Mouse (Mus musculus): ENCODE results near the gene Dppa5a. TPM values are rescaled to one million over a fixed set of nuclear protein-coding genes. Genes with fewer than 3 reads are reported as not detected.

Dppa5a gene
- polyA plus RNA-seq (2015; fragmentation: Illumina TruSeq; extraction: RNeasy Lipid Tissue Mini Kit (QIAGEN cat#74804); ENCODE audit: insufficient read depth, low read depth, low replicate concordance): not detected

GRCm38 (mm10) chr9:78367959-78368358 lies at the start of gene Dppa5a:
Dppa5a (minus strand) TSS chr9:78368177.

GRCm38 (mm10) chr9:78395630-78396351 lies 27.8 kb upstream of the Dppa5a start, which contains the start of gene Ddx43:
Ddx43 (plus strand) TSS chr9:78395777.

GRCm38 (mm10) chr9:78378113-78378785 lies 10.3 kb upstream of the Dppa5a start, which contains the start of gene Ooep:
Ooep (minus strand) TSS chr9:78378725.

GRCm38 (mm10) chr9:78355611-78356010 lies 12.4 kb downstream of the Dppa5a start, which contains the start of gene Gsta2:
Gsta2 (minus strand) TSS chr9:78355788.

GRCm38 (mm10) chr9:78327289-78327688 lies 40.7 kb downstream of the Dppa5a start, which contains the start of gene Omt2b:
Omt2b (plus strand) TSS chr9:78327589.

Other genes with a start within 250 kb of the Dppa5a start
- 5.2 TPM for gene Gsta4, start 185.4 kb downstream of the Dppa5a start, polyA plus RNA-seq (2015; fragmentation: Illumina TruSeq; extraction: RNeasy Lipid Tissue Mini Kit (QIAGEN cat#74804); ENCODE audit: insufficient read depth, low read depth, low replicate concordance)
- gene Gsta1, start 137.5 kb downstream of the Dppa5a start, polyA plus RNA-seq (2015; fragmentation: Illumina TruSeq; extraction: RNeasy Lipid Tissue Mini Kit (QIAGEN cat#74804); ENCODE audit: insufficient read depth, low read depth, low replicate concordance): not detected
- gene Gm3776, start 111.0 kb downstream of the Dppa5a start, polyA plus RNA-seq (2015; fragmentation: Illumina TruSeq; extraction: RNeasy Lipid Tissue Mini Kit (QIAGEN cat#74804); ENCODE audit: insufficient read depth, low read depth, low replicate concordance): not detected
- not detected for gene Gm10639, start 78.3 kb downstream of the Dppa5a start, polyA plus RNA-seq (2015; fragmentation: Illumina TruSeq; extraction: RNeasy Lipid Tissue Mini Kit (QIAGEN cat#74804); ENCODE audit: insufficient read depth, low read depth, low replicate concordance)
- not detected for gene Omt2a, start 53.4 kb downstream of the Dppa5a start, polyA plus RNA-seq (2015; fragmentation: Illumina TruSeq; extraction: RNeasy Lipid Tissue Mini Kit (QIAGEN cat#74804); ENCODE audit: insufficient read depth, low read depth, low replicate concordance)
- gene Omt2b, start 40.6 kb downstream of the Dppa5a start, polyA plus RNA-seq (2015; fragmentation: Illumina TruSeq; extraction: RNeasy Lipid Tissue Mini Kit (QIAGEN cat#74804); ENCODE audit: insufficient read depth, low read depth, low replicate concordance): not detected
- gene Gsta2, start 12.4 kb downstream of the Dppa5a start, polyA plus RNA-seq (2015; fragmentation: Illumina TruSeq; extraction: RNeasy Lipid Tissue Mini Kit (QIAGEN cat#74804); ENCODE audit: insufficient read depth, low read depth, low replicate concordance): not detected
- not detected for gene Ooep, start 10.5 kb upstream of the Dppa5a start, polyA plus RNA-seq (2015; fragmentation: Illumina TruSeq; extraction: RNeasy Lipid Tissue Mini Kit (QIAGEN cat#74804); ENCODE audit: insufficient read depth, low read depth, low replicate concordance)
- gene Ddx43, start 27.6 kb upstream of the Dppa5a start, polyA plus RNA-seq (2015; fragmentation: Illumina TruSeq; extraction: RNeasy Lipid Tissue Mini Kit (QIAGEN cat#74804); ENCODE audit: insufficient read depth, low read depth, low replicate concordance): not detected
- 0.54 TPM for gene Cgas, start 75.1 kb upstream of the Dppa5a start, polyA plus RNA-seq (2015; fragmentation: Illumina TruSeq; extraction: RNeasy Lipid Tissue Mini Kit (QIAGEN cat#74804); ENCODE audit: insufficient read depth, low read depth, low replicate concordance)
- gene Mto1, start 80.0 kb upstream of the Dppa5a start, polyA plus RNA-seq (2015; fragmentation: Illumina TruSeq; extraction: RNeasy Lipid Tissue Mini Kit (QIAGEN cat#74804); ENCODE audit: insufficient read depth, low read depth, low replicate concordance): 3.2 TPM
- not detected for gene Gm17324, start 80.6 kb upstream of the Dppa5a start, polyA plus RNA-seq (2015; fragmentation: Illumina TruSeq; extraction: RNeasy Lipid Tissue Mini Kit (QIAGEN cat#74804); ENCODE audit: insufficient read depth, low read depth, low replicate concordance)
- gene Eef1a1, start 121.0 kb upstream of the Dppa5a start, polyA plus RNA-seq (2015; fragmentation: Illumina TruSeq; extraction: RNeasy Lipid Tissue Mini Kit (QIAGEN cat#74804); ENCODE audit: insufficient read depth, low read depth, low replicate concordance): 2,654 TPM
- gene Slc17a5, start 219.9 kb upstream of the Dppa5a start, polyA plus RNA-seq (2015; fragmentation: Illumina TruSeq; extraction: RNeasy Lipid Tissue Mini Kit (QIAGEN cat#74804); ENCODE audit: insufficient read depth, low read depth, low replicate concordance): 2.6 TPM
- gene Cd109, start 247.4 kb upstream of the Dppa5a start, polyA plus RNA-seq (2015; fragmentation: Illumina TruSeq; extraction: RNeasy Lipid Tissue Mini Kit (QIAGEN cat#74804); ENCODE audit: insufficient read depth, low read depth, low replicate concordance): 1.0 TPM